Mouse (Mus musculus) bone marrow macrophage, adult 2 months (primary cell): ENCODE results near the gene Ssh1.

Experiments
- CTCF ChIP-seq: IDR thresholded peaks from 2 replicates; pipeline ENCODE4 v1.5.1; 2012; ENCODE audit warnings: low read depth, mild to moderate bottlenecking, low read length, moderate library complexity
- POLR2A ChIP-seq: IDR thresholded peaks from 2 replicates; pipeline ENCODE4 v1.6.1; 2012; ENCODE audit warnings: mild to moderate bottlenecking, low read depth, low read length, borderline replicate concordance

DNA sequence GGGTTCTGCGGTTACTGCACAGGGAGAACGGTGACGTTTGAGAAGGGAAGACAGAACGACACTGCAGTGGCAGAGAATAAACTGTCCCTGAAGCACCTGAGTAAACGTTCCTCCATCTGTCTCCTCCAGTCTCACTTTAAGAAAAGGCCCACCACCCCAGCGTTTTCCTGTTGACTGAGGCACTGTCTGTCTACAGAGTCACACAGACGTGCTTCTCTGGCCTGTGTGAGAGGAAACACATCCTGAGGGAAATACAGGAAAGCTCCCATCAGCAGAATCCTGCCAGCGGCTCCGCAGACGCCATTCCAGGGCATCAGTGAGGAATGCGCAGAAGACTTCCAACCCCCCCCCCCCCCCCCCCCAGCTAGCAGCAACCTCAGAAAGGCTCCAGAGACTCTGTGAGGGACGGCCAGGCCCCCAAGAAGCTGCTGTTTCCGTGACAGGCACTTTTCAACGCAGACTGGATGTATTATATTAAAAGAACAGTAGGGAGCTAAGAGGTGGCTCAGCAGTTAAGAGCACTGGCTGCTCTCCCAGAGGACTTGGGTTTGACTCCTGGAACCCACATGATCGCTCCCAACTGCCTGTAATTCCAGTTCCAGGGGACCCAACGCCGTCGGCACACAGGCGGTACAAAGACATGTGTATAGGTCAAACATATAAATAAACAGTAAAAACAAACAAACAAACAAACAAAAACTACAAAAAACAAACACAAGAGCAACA is 104.3 kb downstream of the Ssh1 start:
- TF ChIP-seq CTCF (no peak), POLR2A (no peak)
